Mouse (Mus musculus) stomach, postnatal 0 days (tissue): ENCODE measurements around the gene Cd109. TPM values are rescaled to one million over a fixed set of nuclear protein-coding genes. Genes with fewer than 3 reads are reported as not detected.
A peak's percentile ranks its signal among the peaks of the same experiment; 100 is the strongest.

ENCODE experiments used
- ATAC-seq: fragments of 200-750 bp; cut with Nextera tagmentation; 2 replicates; pipeline ENCODE4 v1.8.0; 2017; ENCODE audit not compliant: low FRiP score, low TSS enrichment
- DNase-seq: peaks from one replicate; pipeline ENCODE4 v3.0.0-alpha.2; 2016; ENCODE audit warnings: low spot score
- H3K27ac ChIP-seq: fragments of 300-500 bp; sonication (generic); replicated peaks from 2 replicates; pipeline ENCODE4 v1.5.1; 2014; ENCODE audit warnings: mild to moderate bottlenecking, control low read depth
- H3K27me3 ChIP-seq: fragments of 300-500 bp; sonication (generic); 2 replicates; pipeline ENCODE4 v1.6.1; 2014; ENCODE audit warnings: low read length; ENCODE audit not compliant: control insufficient read depth, insufficient read depth
- H3K36me3 ChIP-seq: fragments of 300-500 bp; sonication (generic); 2 replicates; pipeline ENCODE4 v1.6.1; 2014; ENCODE audit warnings: low read length, mixed read lengths; ENCODE audit not compliant: control insufficient read depth, insufficient read depth
- H3K4me1 ChIP-seq: fragments of 300-500 bp; sonication (generic); replicated peaks from 2 replicates; pipeline ENCODE4 v1.6.1; 2014; ENCODE audit warnings: antibody characterized with exemption; ENCODE audit not compliant: control insufficient read depth, insufficient read depth
- H3K4me2 ChIP-seq: fragments of 300-500 bp; sonication (generic); replicated peaks from 2 replicates; pipeline ENCODE4 v1.6.1; 2014; ENCODE audit warnings: low read depth, mild to moderate bottlenecking, control low read depth, moderate library complexity
- H3K4me3 ChIP-seq: fragments of 300-500 bp; sonication (generic); 2 replicates; pipeline ENCODE4 v1.5.1; 2014; ENCODE audit warnings: low read depth, low read length, control low read depth
- H3K9ac ChIP-seq: fragments of 300-500 bp; sonication (generic); 2 replicates; pipeline ENCODE4 v1.6.1; 2014; ENCODE audit warnings: mild to moderate bottlenecking, low read length, control low read depth, mixed read lengths
- H3K9me3 ChIP-seq: fragments of 300-500 bp; sonication (generic); 2 replicates; pipeline ENCODE4 v1.6.1; 2016; ENCODE audit warnings: low read length; ENCODE audit not compliant: control insufficient read depth
- CTCF ChIP-seq: IDR thresholded peaks from 2 replicates; pipeline ENCODE4 v1.5.1; 2016; ENCODE audit warnings: antibody characterized with exemption, low read depth, mild to moderate bottlenecking, moderate library complexity
- EP300 ChIP-seq: optimal IDR thresholded peaks from 2 replicates; pipeline ENCODE3; 2016; ENCODE audit warnings: antibody characterized with exemption
- WGBS: fragments of 180-500 bp; shearing (Covaris S2); extraction: QIAGEN DNeasy Blood & Tissue Kit; methylation state at CpG from one replicate; pipeline ENCODE4 v1.1.7; 2014; 5-methylcytosine and 5-hydroxymethylcytosine counted together
- polyA plus RNA-seq: library from polyadenylated mRNA; unstranded; fragments of >200 nt; fragmentation: Nextera tagmentation; extraction: Ambion mirVana; gene quantifications from 2 replicates; pipeline ENCODE4 v1.2.1, GENCODE M21; 2015

Cd109 gene
- polyA plus RNA-seq, 1 experiment from 2014 or later: 13.5 TPM

DNA sequence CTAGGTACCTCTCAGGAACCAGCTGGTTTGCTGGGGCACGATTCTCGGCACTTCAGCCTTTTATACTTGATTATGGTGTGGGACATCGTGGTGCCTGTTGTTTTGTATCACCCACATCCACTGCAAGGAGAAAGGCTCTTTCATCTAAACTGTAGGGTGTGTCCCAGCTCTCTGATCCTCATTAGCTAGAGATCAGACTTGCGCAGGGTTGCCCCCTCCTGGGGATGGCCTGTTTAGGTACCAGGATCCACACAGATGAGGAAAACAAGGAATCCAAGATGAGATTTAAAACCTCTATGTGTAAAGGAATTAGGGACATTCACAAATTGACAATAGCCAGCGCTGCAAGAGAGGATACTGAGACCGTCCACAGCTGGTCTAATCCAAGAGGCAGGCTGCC is 14.6 kb downstream of the Cd109 start:
- WGBS: 60% methylated on average over 6 of the region's 6 CpGs
- TF ChIP-seq EP300 (no peak), CTCF (peak; percentile 59)
- H3K4me3 ChIP-seq: no peak overlapping the region
- no peak for ATAC-seq
- DNase-seq: no peak
- no peak overlapping the region for H3K9ac ChIP-seq
- H3K4me1 ChIP-seq: no peaks in the 10 kb centered on the region
- no peaks in the 10 kb centered on the region for H3K9me3 ChIP-seq
- H3K27ac ChIP-seq: no peak overlapping the region
- no peaks in the 10 kb centered on the region for H3K36me3 ChIP-seq
- H3K4me2 ChIP-seq: no peak overlapping the region
- H3K27me3 ChIP-seq: no peaks in the 10 kb centered on the region

DNA sequence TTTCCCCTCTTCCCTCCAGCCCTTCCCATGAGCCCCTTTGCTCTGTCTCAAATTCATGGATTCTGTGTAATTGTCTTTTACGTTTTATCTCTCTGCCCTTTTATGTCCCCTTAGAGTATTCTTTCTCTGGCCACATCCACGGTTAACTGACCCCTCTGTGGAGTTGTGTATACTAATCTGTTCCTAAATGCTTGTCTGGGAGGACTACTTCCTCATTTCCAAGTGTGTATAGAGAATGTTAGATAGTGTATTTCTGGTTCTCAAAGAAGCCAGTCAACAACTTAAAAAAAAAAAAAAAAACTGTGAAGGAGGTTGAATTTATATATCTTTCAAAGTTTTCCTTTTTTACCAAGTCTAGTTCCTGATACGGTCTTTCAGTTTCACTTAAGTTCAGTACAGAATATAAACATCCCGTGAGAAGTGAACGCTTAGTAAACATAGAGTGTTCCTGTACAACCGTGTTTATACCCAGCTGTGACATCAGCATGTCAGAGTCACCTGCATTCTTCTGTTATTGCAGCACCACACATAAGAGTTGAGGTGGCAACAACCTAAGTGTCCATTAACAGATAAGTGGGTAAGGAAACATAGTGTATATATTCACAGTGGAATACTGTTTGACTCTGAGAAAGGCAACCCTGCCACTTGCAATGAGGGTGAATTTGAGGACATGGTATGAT is 16.5 kb downstream of the Cd109 start:
- no peak overlapping the region for H3K4me2 ChIP-seq
- H3K4me3 ChIP-seq: no peak overlapping the region
- H3K27ac ChIP-seq: no peak overlapping the region
- H3K36me3 ChIP-seq: no peaks in the 10 kb centered on the region
- no peaks in the 10 kb centered on the region for H3K4me1 ChIP-seq
- DNase-seq (no peak), ATAC-seq (no peak)
- no peak overlapping the region for H3K9ac ChIP-seq
- no peaks in the 10 kb centered on the region for H3K27me3 ChIP-seq
- TF ChIP-seq EP300 (no peak), CTCF (no peak)
- 43% methylated on average over 6 of the region's 6 CpGs for WGBS
- H3K9me3 ChIP-seq: no peaks in the 10 kb centered on the region

DNA sequence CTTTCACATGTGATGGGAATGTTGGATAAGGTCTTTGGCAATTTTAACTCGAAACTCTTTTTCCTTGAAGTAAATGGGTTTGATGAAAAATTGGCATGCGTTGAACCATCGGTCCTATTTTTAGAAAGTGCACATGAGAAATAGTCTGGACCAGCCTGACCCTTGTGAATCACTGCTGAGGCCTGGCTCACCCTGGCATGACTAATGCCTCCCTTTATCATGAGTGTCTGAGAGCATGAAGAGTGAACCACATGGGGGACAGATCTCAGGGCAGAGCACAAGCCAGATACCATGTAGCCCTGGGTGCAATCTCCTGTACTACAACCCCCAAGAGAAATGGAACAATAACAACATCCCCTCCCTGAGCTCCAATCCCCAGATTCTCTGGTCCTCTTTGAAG is 18.6 kb downstream of the Cd109 start:
- ATAC-seq: no peak
- no peak overlapping the region for H3K4me2 ChIP-seq

DNA sequence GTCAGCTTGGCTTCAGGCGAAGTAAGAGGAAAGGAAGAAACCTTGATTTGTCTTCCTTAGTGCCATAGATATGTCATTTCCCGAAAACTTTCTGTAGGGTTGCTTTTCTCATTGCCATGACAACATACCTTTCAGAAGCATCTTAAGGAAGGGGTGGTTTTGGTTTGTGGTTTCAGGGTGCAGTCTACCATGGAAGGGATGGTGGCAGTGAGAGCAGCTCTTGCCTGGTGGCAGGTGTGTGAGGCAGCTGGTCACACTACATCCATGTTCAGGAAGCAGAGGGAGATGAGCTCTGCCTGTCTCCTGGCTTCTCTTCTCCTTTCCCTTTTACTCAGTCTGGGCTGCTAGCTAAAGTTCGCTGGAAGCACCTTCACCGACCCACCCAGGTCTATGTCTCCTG is 26.0 kb downstream of the Cd109 start:
- H3K27me3 ChIP-seq: no peaks in the 10 kb centered on the region
- TF ChIP-seq EP300 (no peak), CTCF (no peak)
- no peak overlapping the region for H3K27ac ChIP-seq
- H3K36me3 ChIP-seq: no peaks in the 10 kb centered on the region
- no peak overlapping the region for H3K4me2 ChIP-seq
- H3K4me1 ChIP-seq: no peaks in the 10 kb centered on the region
- no peak overlapping the region for H3K4me3 ChIP-seq
- WGBS: 81% methylated on average over 4 of the region's 4 CpGs
- no peak for DNase-seq
- H3K9ac ChIP-seq: no peak overlapping the region
- H3K9me3 ChIP-seq: no peaks in the 10 kb centered on the region
- no peak for ATAC-seq

More for the DNA sequence above, 18.6 kb downstream of the Cd109 start:
- 85% methylated on average over 3 of the region's 3 CpGs for WGBS
- H3K27ac ChIP-seq: no peak overlapping the region
- H3K27me3 ChIP-seq: no peaks in the 10 kb centered on the region
- no peaks in the 10 kb centered on the region for H3K9me3 ChIP-seq
- H3K36me3 ChIP-seq: no peaks in the 10 kb centered on the region
- H3K4me3 ChIP-seq: no peak overlapping the region
- TF ChIP-seq CTCF (no peak), EP300 (no peak)
- DNase-seq: no peak
- H3K9ac ChIP-seq: no peak overlapping the region
- H3K4me1 ChIP-seq: no peaks in the 10 kb centered on the region

DNA sequence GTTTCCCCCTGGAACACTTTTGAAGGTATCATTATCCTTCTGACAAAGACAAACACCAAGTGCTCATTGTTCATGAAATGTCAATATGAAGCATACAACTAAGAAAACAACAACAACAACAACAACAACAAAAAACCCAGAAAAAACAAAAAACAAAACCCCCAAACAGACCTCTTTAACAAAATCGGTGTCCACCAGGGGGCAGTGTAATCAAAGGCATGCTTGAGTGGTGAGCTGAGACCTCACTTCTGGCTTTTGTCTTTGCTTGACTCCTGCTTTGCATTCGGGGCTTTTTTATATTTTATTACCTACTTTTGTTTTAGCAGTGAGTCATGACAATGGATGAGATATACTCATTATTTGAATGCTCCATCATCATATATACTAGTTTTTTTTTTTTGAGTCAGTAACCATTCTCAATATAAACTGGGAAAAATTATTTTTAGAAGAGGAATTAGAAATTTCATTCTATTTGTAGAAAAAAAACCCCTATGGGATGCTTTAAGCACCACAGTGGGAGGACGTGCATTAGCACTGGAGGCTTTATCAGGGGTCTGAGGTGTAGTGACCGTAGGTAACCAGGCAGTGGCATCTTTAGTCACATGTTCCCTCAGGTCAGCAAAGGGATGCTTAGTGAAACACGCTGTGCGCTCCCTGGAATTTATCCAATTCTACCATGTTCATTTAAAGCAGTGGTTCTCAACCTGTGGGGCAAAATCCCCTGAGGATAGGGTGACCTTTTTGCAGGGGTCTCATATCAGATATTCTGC is 30.8 kb downstream of the Cd109 start:
- Histone ChIP-seq H3K27me3 (no peaks in the 10 kb centered on the region), H3K4me3 (no peak overlapping the region), H3K4me2 (no peak overlapping the region), H3K9ac (no peak overlapping the region), H3K4me1 (no peaks in the 10 kb centered on the region), H3K36me3 (no peaks in the 10 kb centered on the region), H3K27ac (no peak overlapping the region), H3K9me3 (no peaks in the 10 kb centered on the region)
- ATAC-seq: no peak
- TF ChIP-seq CTCF (peak; percentile 81), EP300 (no peak)
- DNase-seq: peak; percentile 50
- 42% methylated on average over 6 of the region's 6 CpGs for WGBS

DNA sequence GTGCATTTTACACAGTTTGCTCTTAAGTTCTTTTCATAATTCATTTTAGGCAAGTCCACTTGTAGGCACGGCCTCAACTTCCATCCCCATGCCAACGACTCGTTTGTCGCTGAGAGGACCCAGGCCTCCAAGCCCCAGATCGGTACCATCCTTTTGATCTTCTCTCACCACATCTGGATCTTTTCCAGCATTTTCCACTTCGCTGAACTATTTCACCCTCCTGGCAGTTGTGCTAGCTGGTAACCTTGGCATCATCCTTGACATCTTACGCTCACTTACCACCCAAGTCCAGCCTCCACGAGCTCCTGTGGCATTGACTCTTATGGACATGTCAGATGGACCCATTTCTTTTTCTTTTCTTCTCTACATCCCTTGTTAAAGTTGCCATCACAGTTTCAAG is 33.3 kb downstream of the Cd109 start:
- H3K27ac ChIP-seq: no peak overlapping the region
- WGBS: 60% methylated on average over 8 of the region's 8 CpGs
- no peaks in the 10 kb centered on the region for H3K9me3 ChIP-seq
- no peak for TF ChIP-seq EP300
- DNase-seq: no peak
- no peaks in the 10 kb centered on the region for H3K4me1 ChIP-seq
- no peak overlapping the region for H3K4me3 ChIP-seq
- no peak for ATAC-seq
- no peaks in the 10 kb centered on the region for H3K36me3 ChIP-seq
- H3K27me3 ChIP-seq: no peaks in the 10 kb centered on the region
- H3K9ac ChIP-seq: no peak overlapping the region
- no peak overlapping the region for H3K4me2 ChIP-seq
